Mouse (Mus musculus): ENCODE measurements around the gene Znfx1. TPM values are rescaled to one million over a fixed set of nuclear protein-coding genes. Genes with fewer than 3 reads are reported as not detected.

Gene Znfx1
- polyA plus RNA-seq, 1 experiment from 2014 or later = 10.1 TPM

Other genes starting within 250 kb of the Znfx1 start
- gene Cse1l, start 157.0 kb downstream of the Znfx1 start, polyA plus RNA-seq (2014; fragmentation: Nextera tagmentation; extraction: Ambion mirVana) = 155 and 183 TPM in 2 replicates
- 57.1 and 59.5 TPM in 2 replicates for gene Stau1, start 66.7 kb downstream of the Znfx1 start, polyA plus RNA-seq (2014; fragmentation: Nextera tagmentation; extraction: Ambion mirVana)
- 102 and 103 TPM in 2 replicates for gene Ddx27, start 47.8 kb downstream of the Znfx1 start, polyA plus RNA-seq (2014; fragmentation: Nextera tagmentation; extraction: Ambion mirVana)
- 0.12 and 0.73 TPM in 2 replicates for gene Kcnb1, start 127.1 kb upstream of the Znfx1 start, polyA plus RNA-seq (2014; fragmentation: Nextera tagmentation; extraction: Ambion mirVana)
- gene Ptgis, start 177.6 kb upstream of the Znfx1 start, polyA plus RNA-seq (2014; fragmentation: Nextera tagmentation; extraction: Ambion mirVana) = 7.4 and 7.7 TPM in 2 replicates

All from liver, embryonic 11.5 days (tissue).